Mouse (Mus musculus) limb, embryonic 12.5 days (tissue): ENCODE data around the gene Fgfr2. TPM values are rescaled to one million over a fixed set of nuclear protein-coding genes. Genes with fewer than 3 reads are reported as not detected.

Experiments
- ATAC-seq: fragments of 200-750 bp; cut with Nextera tagmentation; 2 replicates; pipeline ENCODE4 v1.8.0; 2017; ENCODE audit warnings: low read depth, moderate TSS enrichment; ENCODE audit not compliant: insufficient number of reproducible peaks, insufficient read depth, low FRiP score, low TSS enrichment
- H3K27ac ChIP-seq: fragments of 300-500 bp; sonication (generic); 2 replicates; pipeline ENCODE4 v1.5.1; 2016; ENCODE audit warnings: mild to moderate bottlenecking, moderate library complexity
- H3K27me3 ChIP-seq: fragments of 300-500 bp; sonication (generic); 2 replicates; pipeline ENCODE4 v1.6.1; 2016; ENCODE audit warnings: mild to moderate bottlenecking, moderate library complexity
- H3K36me3 ChIP-seq: fragments of 300-500 bp; sonication (generic); 2 replicates; pipeline ENCODE4 v1.6.1; 2016; ENCODE audit warnings: mild to moderate bottlenecking, moderate library complexity
- H3K4me1 ChIP-seq: fragments of 300-500 bp; sonication (generic); replicated peaks from 2 replicates; pipeline ENCODE4 v1.6.1; 2016
- H3K4me2 ChIP-seq: fragments of 300-500 bp; sonication (generic); 2 replicates; pipeline ENCODE4 v1.6.1; 2016; ENCODE audit warnings: mild to moderate bottlenecking, moderate library complexity
- H3K4me3 ChIP-seq: fragments of 300-500 bp; sonication (generic); replicated peaks from 2 replicates; pipeline ENCODE4 v1.5.1; 2016; ENCODE audit warnings: mild to moderate bottlenecking
- H3K9ac ChIP-seq: fragments of 300-500 bp; sonication (generic); replicated peaks from 2 replicates; pipeline ENCODE4 v1.6.1; 2016; ENCODE audit warnings: mild to moderate bottlenecking, moderate library complexity
- H3K9me3 ChIP-seq: fragments of 300-500 bp; sonication (generic); 2 replicates; pipeline ENCODE4 v1.6.1; 2016; ENCODE audit warnings: mild to moderate bottlenecking, moderate library complexity
- WGBS: fragments of 180-500 bp; shearing (Covaris S2); methylation state at CpG from one replicate; pipeline ENCODE4 v1.1.7; 2016; 5-methylcytosine and 5-hydroxymethylcytosine counted together
- polyA plus RNA-seq: library from polyadenylated mRNA; unstranded; fragments of >200 nt; fragmentation: Nextera tagmentation; extraction: Ambion mirVana; gene quantifications from 2 replicates; pipeline ENCODE4 v1.2.1, GENCODE M21; 2016

The Fgfr2 gene
- polyA plus RNA-seq, 1 experiment from 2014 or later = 112 TPM

GRCm38 (mm10) chr7:132599071-132599975, 523.8 kb downstream of the Fgfr2 start, which contains the start of gene Nkx1-2:
Nkx1-2 (minus strand) TSS chr7:132599637.
- no peak within 1 kb of the TSS for H3K27ac ChIP-seq
- H3K36me3 ChIP-seq = no peaks in the 10 kb centered on the region
- peaks cover 89% of the 10 kb centered on the region for H3K27me3 ChIP-seq
- peak within 1 kb of the TSS; percentile 92 for H3K4me2 ChIP-seq
- H3K9ac ChIP-seq = peak within 1 kb of the TSS; percentile 49
- WGBS = under 1% methylated on average over 49 of the region's 52 CpGs
- H3K9me3 ChIP-seq = no peaks in the 10 kb centered on the region
- H3K4me3 ChIP-seq = peak within 1 kb of the TSS; percentile 43
- H3K4me1 ChIP-seq = peaks cover 40% of the 10 kb centered on the region
- peak; percentile 57; the same call in 1 of the 2 replicates for ATAC-seq

DNA sequence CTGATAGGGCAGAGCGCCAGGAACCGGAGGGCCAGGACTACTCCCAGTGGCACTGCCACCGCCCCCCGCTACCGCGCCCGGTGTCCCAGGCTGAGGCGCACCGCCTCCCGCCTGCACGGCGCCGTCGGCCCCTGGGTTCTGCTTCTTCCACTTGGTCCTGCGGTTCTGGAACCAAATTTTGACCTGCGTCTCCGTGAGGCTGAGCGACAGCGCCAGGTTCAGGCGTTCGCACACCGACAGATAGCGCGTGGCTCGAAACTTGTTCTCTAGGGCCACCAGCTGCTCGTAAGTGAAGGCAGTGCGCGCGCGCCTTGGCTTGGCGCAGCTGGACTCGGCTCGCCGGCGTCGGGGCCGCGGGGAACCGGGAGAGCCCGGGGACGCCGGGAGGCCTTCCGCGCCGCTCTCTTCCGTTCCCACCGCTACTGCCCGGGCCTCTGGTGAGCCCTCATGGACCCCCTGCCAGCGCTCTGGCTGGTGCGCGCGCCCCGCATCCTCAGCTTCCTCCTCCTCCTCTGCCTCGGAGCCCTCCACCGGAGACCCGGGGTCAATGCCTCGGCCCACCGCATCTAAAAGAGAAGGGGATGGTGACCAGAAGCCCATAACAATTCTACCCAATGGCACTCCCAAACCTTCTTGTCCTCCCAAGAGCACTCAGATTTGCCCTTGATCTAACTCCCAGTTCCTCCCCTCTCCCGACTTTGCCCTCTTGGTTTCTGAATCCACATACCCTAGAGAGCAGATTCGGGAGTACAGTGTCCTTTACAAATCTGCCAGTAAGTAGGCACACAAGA, 525.7 kb downstream of the Fgfr2 start:
- H3K27me3 ChIP-seq = peaks cover 81% of the 10 kb centered on the region
- H3K9me3 ChIP-seq = no peaks in the 10 kb centered on the region
- peaks cover 40% of the 10 kb centered on the region for H3K4me1 ChIP-seq
- peak overlapping the region; percentile 89 for H3K4me2 ChIP-seq
- H3K9ac ChIP-seq = peak overlapping the region; percentile 48; the same call in 1 of the 2 replicates
- peak overlapping the region; percentile 51 for H3K4me3 ChIP-seq
- no peaks in the 10 kb centered on the region for H3K36me3 ChIP-seq
- H3K27ac ChIP-seq = no peak overlapping the region
- under 1% methylated on average over 56 of the region's 60 CpGs for WGBS
- ATAC-seq = no peak

DNA sequence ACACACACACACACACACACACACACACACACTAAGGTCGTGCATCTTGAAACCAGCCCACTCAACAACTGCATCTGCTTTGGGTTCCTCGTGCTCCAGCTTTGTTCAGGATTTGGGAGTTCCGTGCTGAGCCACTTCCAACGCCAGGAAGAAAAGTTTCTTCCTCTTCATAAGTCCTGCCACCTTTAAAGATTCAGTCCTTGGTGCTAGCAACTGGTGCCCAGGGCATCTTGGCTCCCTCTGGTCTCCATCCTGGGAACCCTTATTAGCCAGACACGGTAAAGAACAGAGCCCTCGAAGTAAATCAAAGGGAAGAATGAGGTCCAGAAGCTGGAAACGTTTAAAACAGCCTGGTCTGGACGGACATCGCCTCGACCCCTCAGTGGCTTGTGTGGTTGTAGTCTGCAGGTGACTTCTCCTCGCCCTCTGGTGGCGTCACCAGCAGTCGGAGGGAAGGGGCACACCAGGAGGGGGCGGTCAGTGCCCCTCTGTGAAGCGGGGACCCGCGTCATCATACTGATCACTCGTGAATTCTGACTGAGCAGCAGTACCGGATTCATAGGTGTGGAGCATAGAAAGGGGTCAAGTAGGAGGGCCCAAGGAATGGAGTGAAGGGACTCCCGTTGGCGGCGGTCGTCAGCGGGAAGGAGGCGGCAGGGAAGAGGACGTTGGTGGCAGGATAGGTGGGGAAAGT, 526.4 kb downstream of the Fgfr2 start:
- H3K36me3 ChIP-seq = no peaks in the 10 kb centered on the region
- ATAC-seq = no peak
- peak overlapping the region; percentile 48; the same call in 1 of the 2 replicates for H3K9ac ChIP-seq
- H3K27me3 ChIP-seq = peaks cover 74% of the 10 kb centered on the region
- peaks cover 40% of the 10 kb centered on the region for H3K4me1 ChIP-seq
- WGBS = 8% methylated on average over 26 of the region's 26 CpGs
- no peaks in the 10 kb centered on the region for H3K9me3 ChIP-seq
- H3K4me3 ChIP-seq = peak overlapping the region; percentile 51
- peak overlapping the region; percentile 89 for H3K4me2 ChIP-seq
- H3K27ac ChIP-seq = no peak overlapping the region

GRCm38 (mm10) chr7:132595787-132596186, 527.4 kb downstream of the Fgfr2 start:
- Histone ChIP-seq H3K4me1 (peaks cover 37% of the 10 kb centered on the region), H3K27ac (no peak overlapping the region), H3K36me3 (no peaks in the 10 kb centered on the region), H3K4me3 (no peak overlapping the region), H3K9me3 (no peaks in the 10 kb centered on the region), H3K9ac (no peak overlapping the region), H3K27me3 (peaks cover 65% of the 10 kb centered on the region), H3K4me2 (no peak overlapping the region)
- ATAC-seq = no peak
- WGBS = 85% methylated on average over 3 of the region's 3 CpGs

DNA sequence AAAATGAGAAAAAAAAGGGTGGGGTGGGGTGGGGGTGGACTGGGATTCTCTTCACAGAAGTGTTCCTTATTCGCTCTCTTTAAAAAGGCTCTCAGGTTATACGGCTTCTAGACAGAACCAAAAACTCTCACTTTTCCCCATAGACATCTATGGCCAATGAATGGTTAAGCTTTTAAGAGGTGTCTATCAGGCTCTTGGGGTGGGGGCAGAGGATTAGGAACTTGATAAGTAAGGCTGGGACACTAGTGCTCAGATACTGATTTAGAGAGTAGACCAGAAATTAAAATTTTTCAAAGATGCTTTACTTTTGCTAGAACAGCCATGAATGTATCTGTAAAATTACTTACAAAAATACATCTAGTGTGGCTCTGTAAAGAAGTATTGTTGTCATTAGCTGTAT, 528.8 kb downstream of the Fgfr2 start:
- WGBS = 84% methylated on average over 2 of the region's 2 CpGs
- H3K27me3 ChIP-seq = peaks cover 50% of the 10 kb centered on the region
- no peaks in the 10 kb centered on the region for H3K9me3 ChIP-seq

DNA sequence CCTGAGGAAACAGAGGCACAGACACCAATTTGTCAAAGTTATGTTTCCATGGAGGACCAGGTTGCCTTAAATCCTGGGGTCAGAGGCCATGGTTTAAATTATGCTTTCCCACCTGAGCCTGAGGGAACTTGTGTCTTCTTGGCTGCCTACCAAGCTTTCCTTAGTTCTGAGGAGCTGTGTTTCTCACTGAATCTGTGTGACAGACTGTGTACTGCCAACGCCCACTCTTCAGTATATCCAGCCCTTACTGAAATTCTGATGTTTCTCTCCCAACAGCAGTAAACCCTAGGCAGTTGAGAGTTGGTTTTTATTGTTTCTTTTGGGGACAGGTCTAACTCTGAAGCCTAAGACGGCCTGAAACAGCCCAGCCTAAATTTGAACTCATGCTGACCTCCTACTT, 529.4 kb downstream of the Fgfr2 start:
- Histone ChIP-seq H3K9ac (no peak overlapping the region), H3K4me2 (no peak overlapping the region), H3K4me3 (no peak overlapping the region), H3K36me3 (no peaks in the 10 kb centered on the region), H3K27ac (no peak overlapping the region), H3K4me1 (peaks cover 17% of the 10 kb centered on the region), H3K27me3 (peaks cover 44% of the 10 kb centered on the region), H3K9me3 (no peaks in the 10 kb centered on the region)
- ATAC-seq = no peak
- 51% methylated on average over 2 of the region's 2 CpGs for WGBS

More for the DNA sequence above, 528.8 kb downstream of the Fgfr2 start:
- no peak overlapping the region for H3K27ac ChIP-seq
- peaks cover 22% of the 10 kb centered on the region for H3K4me1 ChIP-seq
- ATAC-seq = no peak
- H3K4me3 ChIP-seq = no peak overlapping the region
- no peak overlapping the region for H3K4me2 ChIP-seq
- H3K36me3 ChIP-seq = no peaks in the 10 kb centered on the region
- no peak overlapping the region for H3K9ac ChIP-seq

- no peak overlapping the region for H3K4me2 ChIP-seq
- no peak overlapping the region for H3K27ac ChIP-seq
- H3K4me3 ChIP-seq = no peak overlapping the region
- H3K9me3 ChIP-seq = no peaks in the 10 kb centered on the region
- no peaks in the 10 kb centered on the region for H3K36me3 ChIP-seq
- WGBS = 57% methylated on average over 5 of the region's 5 CpGs
- ATAC-seq = no peak
- no peak overlapping the region for H3K9ac ChIP-seq
- peaks cover 6% of the 10 kb centered on the region; the same call in 1 of the 2 replicates for H3K27me3 ChIP-seq
- H3K4me1 ChIP-seq = no peaks in the 10 kb centered on the region
Observed at GRCm38 (mm10) chr7:132589610-132590009, 533.5 kb downstream of the Fgfr2 start.

DNA sequence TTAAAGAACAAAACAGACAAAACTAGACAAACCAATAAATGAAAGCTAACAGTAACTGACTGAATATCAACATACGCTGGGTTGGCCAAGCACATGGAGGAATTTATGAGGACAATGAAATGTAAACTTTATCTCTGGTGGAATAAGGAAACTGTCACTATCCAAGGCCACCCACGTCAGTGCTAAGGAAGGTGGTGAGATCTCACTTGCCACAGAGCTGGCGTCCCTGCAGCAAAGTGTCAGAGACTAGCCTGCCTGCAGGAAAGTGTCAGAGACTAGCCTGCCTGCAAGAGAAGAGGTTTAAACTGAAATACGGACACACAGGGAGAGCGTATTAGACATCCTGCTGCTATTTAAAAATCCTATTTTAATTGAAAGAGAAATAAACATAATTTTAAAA, 536.0 kb downstream of the Fgfr2 start:
- H3K9ac ChIP-seq = no peak overlapping the region
- H3K4me3 ChIP-seq = no peak overlapping the region
- H3K4me2 ChIP-seq = no peak overlapping the region
- no peaks in the 10 kb centered on the region; the same call in 1 of the 2 replicates for H3K27me3 ChIP-seq
- no peak for ATAC-seq
- H3K36me3 ChIP-seq = no peaks in the 10 kb centered on the region
- 63% methylated on average over 5 of the region's 5 CpGs for WGBS
- H3K4me1 ChIP-seq = no peaks in the 10 kb centered on the region
- H3K9me3 ChIP-seq = no peaks in the 10 kb centered on the region
- no peak overlapping the region for H3K27ac ChIP-seq

DNA sequence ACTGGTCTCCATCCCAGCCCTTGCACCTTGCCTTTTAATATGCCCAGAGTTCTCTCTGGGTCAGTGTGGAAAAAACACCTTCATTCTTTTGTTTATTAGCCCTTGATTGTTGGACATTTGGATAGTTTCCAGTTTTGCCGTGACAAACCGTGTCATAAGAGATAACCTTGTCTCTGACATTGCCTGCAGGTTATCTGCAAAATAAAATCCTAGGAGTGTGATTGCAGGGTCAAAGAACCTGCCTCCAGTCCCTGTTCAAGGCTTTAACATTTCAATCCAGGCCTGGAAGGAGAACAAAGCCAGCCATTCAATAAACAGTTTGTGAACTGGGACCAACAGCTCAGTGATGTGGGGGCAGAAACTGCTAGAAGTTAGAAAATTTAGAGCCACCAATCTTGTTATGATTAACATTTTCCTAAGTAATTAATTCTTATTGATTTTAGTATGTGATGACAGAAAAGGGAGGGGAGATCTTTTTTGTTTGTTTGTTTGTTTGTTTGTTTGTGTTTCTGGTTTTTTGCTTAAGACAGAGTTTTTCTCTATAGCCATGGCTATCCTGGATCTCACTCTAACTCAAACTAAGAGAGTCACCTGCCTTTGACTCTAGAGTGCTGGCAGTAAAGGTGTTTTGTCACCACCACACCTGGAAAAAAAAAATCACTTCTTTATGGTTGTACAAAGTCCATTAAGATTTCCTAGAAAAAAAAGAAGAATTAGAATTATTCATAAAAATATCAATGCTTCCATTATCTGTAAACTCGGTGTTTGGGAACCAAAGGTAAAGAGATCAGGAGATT, 537.3 kb downstream of the Fgfr2 start:
- no peaks in the 10 kb centered on the region for H3K4me1 ChIP-seq
- no peak overlapping the region for H3K9ac ChIP-seq
- no peaks in the 10 kb centered on the region for H3K9me3 ChIP-seq
- H3K4me3 ChIP-seq = no peak overlapping the region
- 68% methylated on average over 3 of the region's 3 CpGs for WGBS
- H3K27ac ChIP-seq = no peak overlapping the region
- no peaks in the 10 kb centered on the region for H3K36me3 ChIP-seq
- no peaks in the 10 kb centered on the region; the same call in 1 of the 2 replicates for H3K27me3 ChIP-seq
- no peak for ATAC-seq
- H3K4me2 ChIP-seq = no peak overlapping the region

DNA sequence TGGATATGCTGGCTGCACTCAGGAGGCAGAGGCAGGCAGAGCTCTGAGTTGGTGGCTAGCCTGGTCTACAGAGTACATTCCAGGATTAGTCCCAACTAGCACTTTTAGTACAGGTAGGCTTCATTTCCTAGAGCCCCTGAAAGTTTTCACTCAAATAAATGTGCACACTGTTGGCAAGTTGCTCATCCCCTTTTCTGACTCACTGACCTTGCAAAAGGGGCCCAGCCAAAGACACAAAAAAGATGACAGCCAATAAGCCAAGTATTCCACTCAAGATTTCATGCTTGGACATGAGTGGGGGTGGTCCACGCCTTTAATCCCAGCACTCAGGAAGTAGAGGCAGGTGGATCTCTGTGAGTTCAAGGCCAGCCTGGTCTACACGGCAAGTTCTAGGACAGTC, 541.7 kb downstream of the Fgfr2 start:
- Histone ChIP-seq H3K4me1 (peaks cover 3% of the 10 kb centered on the region; the same call in 1 of the 2 replicates), H3K9ac (no peak overlapping the region), H3K4me2 (no peak overlapping the region), H3K27ac (no peak overlapping the region), H3K4me3 (no peak overlapping the region), H3K27me3 (no peaks in the 10 kb centered on the region), H3K36me3 (no peaks in the 10 kb centered on the region), H3K9me3 (peaks cover 3% of the 10 kb centered on the region; the same call in 1 of the 2 replicates)
- no peak for ATAC-seq
- WGBS = 92% methylated on average over 2 of the region's 2 CpGs
